Mouse (Mus musculus) forebrain, embryonic 14.5 days (tissue): ENCODE data around the gene Mief1. TPM values are rescaled to one million over a fixed set of nuclear protein-coding genes. Genes with fewer than 3 reads are reported as not detected.

Source experiments
- ATAC-seq: fragments of 200-750 bp; cut with Nextera tagmentation; 2 replicates; pipeline ENCODE4 v1.8.0; 2017; ENCODE audit warnings: mild to moderate bottlenecking, moderate library complexity
- DNase-seq: peaks from one replicate; pipeline ENCODE4 v3.0.0-alpha.2; 2015; ENCODE audit warnings: low spot score
- H3K27ac ChIP-seq: fragments of 300-500 bp; sonication (generic); 2 replicates; pipeline ENCODE4 v1.5.1; 2014; ENCODE audit warnings: low read depth, mild to moderate bottlenecking, control low read depth, low read length, moderate library complexity
- H3K27me3 ChIP-seq: fragments of 300-500 bp; sonication (generic); replicated peaks from 2 replicates; pipeline ENCODE4 v1.6.1; 2014; ENCODE audit warnings: low read length, control low read depth, mixed read lengths; ENCODE audit not compliant: control insufficient read depth, insufficient read depth
- H3K36me3 ChIP-seq: fragments of 300-500 bp; sonication (generic); 2 replicates; pipeline ENCODE4 v1.6.1; 2014; ENCODE audit warnings: low read length, control low read depth; ENCODE audit not compliant: control insufficient read depth, insufficient read depth
- H3K4me1 ChIP-seq: fragments of 300-500 bp; sonication (generic); 2 replicates; pipeline ENCODE4 v1.6.1; 2014; ENCODE audit warnings: antibody characterized with exemption, low read length, control low read depth; ENCODE audit not compliant: control insufficient read depth, insufficient read depth
- H3K4me2 ChIP-seq: fragments of 300-500 bp; sonication (generic); 2 replicates; pipeline ENCODE4 v1.6.1; 2014; ENCODE audit warnings: mild to moderate bottlenecking, control low read depth, low read length
- H3K4me3 ChIP-seq: fragments of 300-500 bp; sonication (generic); 2 replicates; pipeline ENCODE4 v1.5.1; 2014; ENCODE audit warnings: low read depth, low read length, control low read depth
- H3K9ac ChIP-seq: fragments of 300-500 bp; sonication (generic); 2 replicates; pipeline ENCODE4 v1.6.1; 2014; ENCODE audit warnings: mild to moderate bottlenecking, low read length, control low read depth, moderate library complexity
- H3K9me3 ChIP-seq: fragments of 300-500 bp; sonication (generic); replicated peaks from 2 replicates; pipeline ENCODE4 v1.6.1; 2016; ENCODE audit warnings: low read length, control low read depth, mixed read lengths; ENCODE audit not compliant: control insufficient read depth
- WGBS: fragments of 180-500 bp; shearing (Covaris S2); extraction: QIAGEN DNeasy Blood & Tissue Kit; methylation state at CpG from one replicate; pipeline ENCODE4 v1.1.7; 2014; 5-methylcytosine and 5-hydroxymethylcytosine counted together
- polyA plus RNA-seq: library from polyadenylated mRNA; unstranded; fragments of >200 nt; fragmentation: Nextera tagmentation; extraction: Ambion mirVana; gene quantifications from 2 replicates; pipeline ENCODE4 v1.2.1, GENCODE M21; 2014

Mief1 gene
- polyA plus RNA-seq, 1 experiment from 2014 or later = 28.3 TPM

DNA sequence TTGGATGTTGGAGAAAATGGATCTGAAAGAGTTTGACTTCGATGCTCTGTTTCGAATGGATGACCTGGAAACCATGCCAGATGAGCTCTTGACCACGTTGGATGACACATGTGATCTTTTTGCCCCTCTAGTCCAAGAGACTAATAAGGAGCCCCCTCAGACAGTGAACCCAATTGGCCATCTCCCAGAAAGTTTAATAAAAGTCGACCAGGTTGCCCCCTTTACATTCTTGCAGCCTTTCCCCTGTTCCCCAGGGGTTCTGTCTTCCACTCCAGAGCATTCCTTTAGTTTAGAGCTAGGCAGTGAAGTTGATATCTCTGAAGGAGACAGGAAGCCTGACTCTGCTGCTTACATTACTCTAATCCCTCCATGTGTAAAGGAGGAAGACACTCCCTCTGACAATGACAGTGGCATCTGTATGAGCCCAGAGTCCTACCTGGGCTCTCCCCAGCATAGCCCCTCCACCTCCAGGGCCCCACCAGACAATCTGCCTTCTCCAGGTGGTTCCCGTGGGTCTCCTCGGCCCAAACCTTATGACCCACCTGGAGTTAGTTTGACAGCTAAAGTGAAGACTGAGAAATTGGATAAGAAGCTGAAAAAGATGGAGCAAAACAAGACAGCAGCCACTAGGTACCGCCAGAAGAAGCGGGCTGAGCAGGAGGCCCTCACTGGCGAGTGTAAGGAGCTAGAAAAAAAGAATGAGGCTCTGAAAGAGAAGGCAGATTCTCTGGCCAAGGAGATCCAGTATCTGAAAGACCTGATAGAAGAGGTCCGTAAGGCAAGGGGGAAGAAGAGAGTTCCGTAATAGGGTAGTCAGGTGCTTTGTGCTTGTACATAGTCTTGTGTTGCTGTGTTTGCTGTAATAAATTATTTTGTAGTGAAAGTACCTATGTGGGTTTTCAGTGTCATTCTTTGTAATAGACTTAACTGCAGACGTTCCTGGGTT is 23.1 kb downstream of the Mief1 start:
- peak overlapping the region; percentile 100 for H3K4me3 ChIP-seq
- H3K36me3 ChIP-seq = peaks cover 50% of the 10 kb centered on the region
- H3K27me3 ChIP-seq = no peaks in the 10 kb centered on the region
- H3K9me3 ChIP-seq = no peaks in the 10 kb centered on the region
- WGBS = 64% methylated on average over 12 of the region's 12 CpGs
- peak overlapping the region; percentile 97 for H3K4me2 ChIP-seq
- peak overlapping the region; percentile 100 for H3K9ac ChIP-seq
- peak overlapping the region; percentile 99 for H3K27ac ChIP-seq
- no peak for ATAC-seq
- H3K4me1 ChIP-seq = peaks cover 21% of the 10 kb centered on the region
- DNase-seq = no peak

DNA sequence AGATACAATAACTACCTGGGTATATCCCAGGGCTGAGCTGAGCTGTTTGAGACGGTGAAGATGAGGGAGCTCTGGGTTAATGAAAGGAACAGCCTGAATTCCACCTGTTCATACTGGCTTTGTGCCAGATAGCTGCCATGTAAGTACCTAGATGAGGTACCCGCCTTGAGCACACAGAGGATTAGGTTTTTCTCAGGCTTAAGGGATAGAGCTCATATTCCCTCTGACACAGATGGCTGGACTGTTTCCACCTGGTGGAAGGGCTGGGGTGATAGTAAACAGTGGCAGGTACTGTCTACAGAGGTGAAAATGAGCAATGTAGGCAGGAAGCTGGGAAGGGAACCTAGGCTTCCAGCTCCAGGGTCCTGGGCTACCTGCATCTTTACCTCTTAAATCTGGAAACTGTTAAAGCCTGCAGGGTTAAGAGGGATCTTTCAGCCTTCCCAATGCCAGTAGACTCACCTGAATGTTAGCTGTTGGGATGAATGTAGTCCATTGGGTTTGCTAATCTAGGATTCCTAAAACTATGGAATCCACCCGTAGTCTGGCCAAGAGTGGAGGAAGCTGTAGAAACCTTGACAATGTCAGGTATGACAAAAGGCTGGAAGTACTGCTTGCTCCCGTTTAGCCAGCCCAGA is 23.9 kb downstream of the Mief1 start:
- H3K9ac ChIP-seq = peak overlapping the region; percentile 100; the same call in 1 of the 2 replicates
- H3K9me3 ChIP-seq = no peaks in the 10 kb centered on the region
- WGBS = 13% methylated on average over 4 of the region's 4 CpGs
- H3K27me3 ChIP-seq = no peaks in the 10 kb centered on the region
- peak overlapping the region; percentile 100; the same call in 1 of the 2 replicates for H3K4me3 ChIP-seq
- H3K4me1 ChIP-seq = peaks cover 21% of the 10 kb centered on the region
- peak; percentile 49 for DNase-seq
- H3K27ac ChIP-seq = peak overlapping the region; percentile 99
- peaks cover 45% of the 10 kb centered on the region for H3K36me3 ChIP-seq
- no peak for ATAC-seq
- H3K4me2 ChIP-seq = peak overlapping the region; percentile 97

DNA sequence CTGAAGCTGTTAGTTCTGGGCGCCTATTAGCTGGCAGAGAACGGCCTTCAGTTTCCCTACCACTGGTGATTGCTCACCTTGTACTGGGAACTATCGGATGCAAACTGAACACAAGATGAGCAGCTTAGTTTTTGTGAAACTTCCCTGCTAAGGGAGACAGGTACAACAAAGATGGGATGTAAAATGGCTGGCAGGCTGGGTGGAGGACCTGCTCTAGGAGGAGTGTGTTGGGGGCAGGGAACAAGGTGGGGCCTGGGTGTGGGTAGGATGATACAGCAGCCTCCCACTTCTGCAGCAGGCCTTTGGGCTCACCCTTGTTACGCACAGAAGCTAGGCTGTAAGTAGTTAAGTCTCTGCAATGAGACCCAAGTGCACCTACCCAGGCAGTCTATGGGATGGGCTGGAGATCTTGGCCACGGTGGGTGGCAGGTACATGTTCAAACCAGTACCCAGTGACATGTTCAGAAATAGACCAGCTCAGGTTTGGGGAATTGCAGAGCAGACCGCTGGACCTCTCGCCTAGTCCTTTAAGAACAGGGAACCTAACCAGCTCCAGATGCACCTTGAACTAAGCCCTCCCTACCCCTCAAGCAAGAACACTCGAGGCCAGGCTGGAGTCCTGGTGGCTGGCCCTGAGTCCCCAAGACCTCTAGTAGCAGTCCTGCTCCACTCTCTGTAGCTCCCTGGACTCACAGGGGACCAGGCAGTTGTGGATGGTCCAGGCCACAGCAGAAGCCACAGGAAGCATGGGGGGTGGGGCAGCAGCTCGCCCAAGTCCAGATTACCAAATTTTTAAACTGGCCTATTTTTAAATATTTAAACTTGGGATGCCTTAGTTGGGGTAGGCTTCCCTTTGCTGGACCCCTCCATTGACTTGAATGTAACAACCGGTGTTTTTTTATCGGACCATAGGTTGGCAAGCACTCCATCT is 24.7 kb downstream of the Mief1 start:
- no peaks in the 10 kb centered on the region for H3K27me3 ChIP-seq
- H3K4me2 ChIP-seq = no peak overlapping the region; the same call in 1 of the 2 replicates
- H3K36me3 ChIP-seq = peaks cover 45% of the 10 kb centered on the region
- peak overlapping the region; percentile 3; the same call in 1 of the 2 replicates for H3K27ac ChIP-seq
- no peak overlapping the region for H3K9ac ChIP-seq
- 66% methylated on average over 11 of the region's 11 CpGs for WGBS
- H3K9me3 ChIP-seq = no peaks in the 10 kb centered on the region
- peaks cover 25% of the 10 kb centered on the region for H3K4me1 ChIP-seq
- no peak for DNase-seq
- no peak overlapping the region for H3K4me3 ChIP-seq
- ATAC-seq = no peak

DNA sequence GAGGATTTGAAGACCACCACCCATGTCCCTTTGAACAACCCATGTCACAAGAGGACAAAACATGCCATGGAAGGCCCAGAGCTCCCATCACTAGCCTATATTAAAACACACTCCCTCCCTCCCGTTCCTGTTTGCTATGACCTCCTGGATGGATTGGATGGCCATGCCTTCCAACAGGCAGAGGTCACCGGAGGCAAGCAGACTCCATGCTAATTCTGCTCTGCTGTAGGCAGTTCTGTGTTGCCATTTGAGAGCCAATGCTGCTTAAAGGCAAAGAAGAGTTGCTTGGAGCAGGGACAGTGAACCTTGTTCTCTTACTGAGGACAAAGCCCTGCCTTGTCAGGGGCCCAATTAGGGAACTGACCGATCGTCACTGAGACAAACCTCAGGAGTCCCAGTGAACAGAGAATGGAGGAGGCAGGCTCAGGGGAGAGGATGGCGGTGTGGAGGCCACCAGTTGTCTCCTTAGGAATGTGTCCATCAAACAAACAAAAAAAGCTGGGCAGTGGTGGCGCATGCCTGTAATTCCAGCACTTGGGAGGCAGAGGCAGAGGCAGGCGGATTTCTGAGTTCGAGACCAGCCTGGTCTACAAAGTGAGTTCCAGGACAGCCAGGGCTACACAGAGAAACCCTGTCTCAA is 25.7 kb downstream of the Mief1 start:
- Histone ChIP-seq H3K4me3 (no peak overlapping the region), H3K9ac (no peak overlapping the region), H3K4me1 (peaks cover 19% of the 10 kb centered on the region), H3K4me2 (no peak overlapping the region), H3K27me3 (no peaks in the 10 kb centered on the region), H3K27ac (no peak overlapping the region), H3K9me3 (no peaks in the 10 kb centered on the region), H3K36me3 (peaks cover 45% of the 10 kb centered on the region)
- DNase-seq (no peak), ATAC-seq (no peak)
- 72% methylated on average over 8 of the region's 8 CpGs for WGBS

DNA sequence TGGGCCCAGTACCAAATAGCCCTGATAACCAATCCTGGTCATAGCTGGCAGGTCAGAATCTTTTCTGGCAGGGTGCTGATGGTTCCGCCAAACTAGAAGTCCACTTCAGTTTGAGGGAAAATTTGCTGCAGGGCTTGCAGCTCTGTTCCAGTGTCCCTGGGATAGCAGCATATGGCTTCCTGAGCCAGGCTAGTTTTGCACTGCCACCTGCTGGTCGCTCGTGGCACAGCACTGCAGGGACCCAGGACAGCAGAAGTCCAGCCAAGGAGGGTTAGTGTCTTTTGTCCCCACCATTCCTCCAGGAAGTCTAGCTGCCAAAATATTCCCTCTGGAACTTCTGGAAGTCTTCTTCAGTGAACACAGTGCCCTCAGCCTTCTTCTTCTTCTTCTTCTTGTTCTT is 26.9 kb downstream of the Mief1 start:
- Histone ChIP-seq H3K9me3 (no peaks in the 10 kb centered on the region), H3K27ac (no peak overlapping the region), H3K4me2 (no peak overlapping the region), H3K27me3 (no peaks in the 10 kb centered on the region), H3K36me3 (peaks cover 45% of the 10 kb centered on the region), H3K4me1 (peaks cover 19% of the 10 kb centered on the region), H3K9ac (no peak overlapping the region), H3K4me3 (no peak overlapping the region)
- 11% methylated on average over 3 of the region's 3 CpGs for WGBS
- ATAC-seq (no peak), DNase-seq (peak; percentile 86)

DNA sequence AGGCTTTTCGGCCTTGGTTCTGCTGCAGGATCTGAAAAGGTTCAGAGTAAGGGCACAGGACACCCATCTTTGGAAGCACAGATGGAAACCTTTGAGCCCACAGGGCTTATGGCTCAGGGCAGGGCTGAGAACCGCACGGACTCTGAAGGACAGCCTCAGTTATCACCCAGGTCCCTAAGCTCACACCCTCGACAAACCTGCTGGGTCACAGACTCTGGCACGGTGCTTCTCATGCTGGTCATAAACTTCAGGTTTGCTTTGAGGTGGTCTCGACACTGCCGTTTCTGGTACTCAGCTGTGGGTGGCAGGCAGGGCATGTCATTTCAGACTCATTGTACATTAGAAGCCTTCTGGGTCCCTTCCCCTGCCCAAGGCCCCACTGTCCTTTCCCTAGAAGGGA is 27.3 kb downstream of the Mief1 start:
- WGBS = 77% methylated on average over 7 of the region's 7 CpGs
- Histone ChIP-seq H3K27me3 (no peaks in the 10 kb centered on the region), H3K36me3 (peaks cover 45% of the 10 kb centered on the region), H3K4me3 (no peak overlapping the region), H3K4me2 (no peak overlapping the region), H3K9ac (no peak overlapping the region), H3K27ac (no peak overlapping the region), H3K9me3 (no peaks in the 10 kb centered on the region), H3K4me1 (peaks cover 19% of the 10 kb centered on the region)
- DNase-seq (no peak), ATAC-seq (no peak)

DNA sequence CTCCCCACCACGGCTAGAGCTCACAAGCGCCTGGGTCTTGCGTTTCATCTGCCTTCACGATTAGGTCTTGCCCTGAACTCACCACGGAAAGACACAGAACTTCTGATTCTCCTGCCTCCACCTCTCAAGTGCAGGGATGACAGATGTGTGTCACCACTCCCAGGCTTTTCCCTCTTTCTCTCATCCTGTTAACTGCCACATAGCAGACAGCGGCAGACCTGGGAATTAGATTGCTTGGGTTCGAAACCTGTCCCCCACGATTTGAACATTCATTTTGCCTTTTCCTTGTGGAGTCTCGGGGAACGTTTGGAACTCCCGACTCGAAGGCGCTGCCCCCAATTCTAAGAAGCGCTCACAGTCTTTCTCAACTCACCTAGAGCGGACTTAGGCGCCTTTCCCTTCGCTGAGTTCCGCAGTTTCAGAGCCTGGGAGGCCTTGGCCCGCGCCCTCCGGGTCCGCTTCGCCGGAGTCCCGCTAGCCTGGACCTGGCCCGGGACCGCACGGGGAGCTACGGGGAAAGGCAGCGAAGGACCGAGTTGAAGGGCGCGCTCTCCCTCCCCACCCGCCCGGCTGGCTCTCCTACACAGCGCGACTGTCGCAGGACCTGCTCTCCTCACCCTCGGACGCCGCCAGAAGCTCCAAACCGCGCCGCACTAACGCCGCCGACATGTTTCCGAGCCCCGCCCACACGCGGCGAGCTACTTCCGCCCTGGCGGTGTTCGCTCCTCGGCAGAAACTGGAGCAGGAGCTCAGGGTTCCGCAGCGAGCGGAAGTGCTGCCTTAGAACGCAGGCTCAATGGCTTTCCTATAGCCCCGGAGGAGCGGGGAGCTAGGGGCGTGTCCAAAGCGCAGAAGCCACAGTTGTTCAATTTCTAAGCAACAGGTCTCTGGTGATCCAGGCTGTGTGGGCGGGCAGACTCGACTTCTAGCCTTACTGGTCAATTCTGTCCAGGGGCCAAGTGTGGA is 30.1 kb downstream of the Mief1 start, which contains the start of gene Rps19bp1:
Rps19bp1 (minus strand) TSS at position 706 of the 966 bp plus-strand sequence.
- ATAC-seq = peak; percentile 93
- Histone ChIP-seq H3K36me3 (peaks cover 19% of the 10 kb centered on the region), H3K4me2 (peak within 1 kb of the TSS; percentile 84), H3K9me3 (no peaks in the 10 kb centered on the region), H3K9ac (peak within 1 kb of the TSS; percentile 87), H3K27me3 (no peaks in the 10 kb centered on the region), H3K27ac (peak within 1 kb of the TSS; percentile 74), H3K4me3 (peak within 1 kb of the TSS; percentile 88), H3K4me1 (peaks cover 5% of the 10 kb centered on the region; the same call in 1 of the 2 replicates)
- DNase-seq = peak; percentile 96
- 1% methylated on average over 66 of the region's 66 CpGs for WGBS
